Mouse (Mus musculus): ENCODE results near the gene Gm20388.

The Gm20388 gene

GRCm38 (mm10) chr8:124361773-124362427 is 4451.3 kb downstream of the Gm20388 start:
- DNase-seq (ENCODE audit: extremely low spot score, low spot score): no peak

- no peak for DNase-seq (ENCODE audit: extremely low spot score, low spot score)
These were observed 4451.9 kb downstream of the Gm20388 start for GRCm38 (mm10) chr8:124362589-124362988.

- no peak for DNase-seq (ENCODE audit: extremely low spot score, low spot score)
These were observed 4452.7 kb downstream of the Gm20388 start for GRCm38 (mm10) chr8:124363337-124363736.

- DNase-seq (ENCODE audit: extremely low spot score, low spot score): peak; percentile 79
These were observed 4457.6 kb downstream of the Gm20388 start for GRCm38 (mm10) chr8:124368213-124368612.

GRCm38 (mm10) chr8:124370422-124371183 is 4460.0 kb downstream of the Gm20388 start:
- DNase-seq (ENCODE audit: extremely low spot score, low spot score): no peak

GRCm38 (mm10) chr8:124371410-124372123 is 4460.9 kb downstream of the Gm20388 start:
- DNase-seq (ENCODE audit: extremely low spot score, low spot score): no peak

GRCm38 (mm10) chr8:124373753-124374152 is 4463.1 kb downstream of the Gm20388 start:
- DNase-seq (ENCODE audit: extremely low spot score, low spot score): no peak

GRCm38 (mm10) chr8:124375168-124375567 is 4464.5 kb downstream of the Gm20388 start:
- no peak for DNase-seq (ENCODE audit: extremely low spot score, low spot score)

GRCm38 (mm10) chr8:124375727-124376126 is 4465.1 kb downstream of the Gm20388 start:
- DNase-seq (ENCODE audit: extremely low spot score, low spot score): no peak

GRCm38 (mm10) chr8:124376406-124376805 is 4465.8 kb downstream of the Gm20388 start:
- no peak for DNase-seq (ENCODE audit: extremely low spot score, low spot score)

GRCm38 (mm10) chr8:124379289-124379688 is 4468.6 kb downstream of the Gm20388 start:
- no peak for DNase-seq (ENCODE audit: extremely low spot score, low spot score)

- no peak for DNase-seq (ENCODE audit: extremely low spot score, low spot score)
These were observed 4471.6 kb downstream of the Gm20388 start for GRCm38 (mm10) chr8:124382235-124382634.

GRCm38 (mm10) chr8:124384336-124384735 is 4473.7 kb downstream of the Gm20388 start:
- DNase-seq (ENCODE audit: extremely low spot score, low spot score): no peak

GRCm38 (mm10) chr8:124386225-124386899 is 4475.7 kb downstream of the Gm20388 start:
- DNase-seq (ENCODE audit: extremely low spot score, low spot score): no peak

GRCm38 (mm10) chr8:124389495-124389894 is 4478.9 kb downstream of the Gm20388 start:
- DNase-seq (ENCODE audit: extremely low spot score, low spot score): no peak

GRCm38 (mm10) chr8:124391191-124391590 is 4480.6 kb downstream of the Gm20388 start:
- DNase-seq (ENCODE audit: extremely low spot score, low spot score): no peak

GRCm38 (mm10) chr8:124392271-124393012 is 4481.8 kb downstream of the Gm20388 start:
- no peak for DNase-seq (ENCODE audit: extremely low spot score, low spot score)

GRCm38 (mm10) chr8:124393013-124393412 is 4482.4 kb downstream of the Gm20388 start:
- no peak for DNase-seq (ENCODE audit: extremely low spot score, low spot score)

GRCm38 (mm10) chr8:124393927-124394326 is 4483.3 kb downstream of the Gm20388 start:
- DNase-seq (ENCODE audit: extremely low spot score, low spot score): no peak

- DNase-seq (ENCODE audit: extremely low spot score, low spot score): no peak
These were observed 4484.3 kb downstream of the Gm20388 start for GRCm38 (mm10) chr8:124394951-124395350.
